Mouse (Mus musculus): Measurements from ENCODE around the gene Gsn. TPM values are rescaled to one million over a fixed set of nuclear protein-coding genes. Genes with fewer than 3 reads are reported as not detected.

Gsn gene
- polyA plus RNA-seq, 1 experiment from 2014 or later = 177 TPM

- no peaks in the 10 kb centered on the region for H3K36me3 ChIP-seq (ENCODE audit: control insufficient read depth, insufficient read depth, low read length)
- WGBS = 88% methylated on average over 2 of the region's 2 CpGs
- H3K4me2 ChIP-seq (ENCODE audit: low read depth, low read length) = no peak overlapping the region
- no peaks in the 10 kb centered on the region for H3K27me3 ChIP-seq (replicated peaks; ENCODE audit: control insufficient read depth, insufficient read depth, low read length)
- peaks cover 12% of the 10 kb centered on the region for H3K4me1 ChIP-seq (ENCODE audit: control insufficient read depth, insufficient read depth, low read length)
- no peaks in the 10 kb centered on the region for H3K9me3 ChIP-seq (ENCODE audit: control insufficient read depth, low read length)
- ATAC-seq = no peak
- no peak overlapping the region for H3K9ac ChIP-seq (ENCODE audit: low read depth, low read length)
- no peak overlapping the region for H3K4me3 ChIP-seq (ENCODE audit: low read length)
- no peak overlapping the region for H3K27ac ChIP-seq (ENCODE audit: low read length)
Observed at GRCm38 (mm10) chr2:35299437-35299836, 43.3 kb downstream of the Gsn start.

GRCm38 (mm10) chr2:35302049-35302885 lies 46.1 kb downstream of the Gsn start:
- no peak overlapping the region for H3K4me2 ChIP-seq (ENCODE audit: low read depth, low read length)
- no peaks in the 10 kb centered on the region for H3K9me3 ChIP-seq (ENCODE audit: control insufficient read depth, low read length)
- ATAC-seq = peak; percentile 81
- H3K9ac ChIP-seq (ENCODE audit: low read depth, low read length) = peak overlapping the region; percentile 23; the same call in 1 of the 2 replicates
- H3K27ac ChIP-seq (ENCODE audit: low read length) = peak overlapping the region; percentile 75
- H3K36me3 ChIP-seq (ENCODE audit: control insufficient read depth, insufficient read depth, low read length) = no peaks in the 10 kb centered on the region
- H3K27me3 ChIP-seq (replicated peaks; ENCODE audit: control insufficient read depth, insufficient read depth, low read length) = no peaks in the 10 kb centered on the region
- H3K4me1 ChIP-seq (ENCODE audit: control insufficient read depth, insufficient read depth, low read length) = peaks cover 12% of the 10 kb centered on the region
- WGBS = 59% methylated on average over 13 of the region's 13 CpGs
- no peak overlapping the region for H3K4me3 ChIP-seq (ENCODE audit: low read length)

- WGBS = 40% methylated on average over 1 of the region's 1 CpGs
- H3K9ac ChIP-seq (ENCODE audit: low read depth, low read length) = no peak overlapping the region
- H3K27ac ChIP-seq (ENCODE audit: low read length) = no peak overlapping the region
- no peaks in the 10 kb centered on the region for H3K27me3 ChIP-seq (replicated peaks; ENCODE audit: control insufficient read depth, insufficient read depth, low read length)
- H3K4me1 ChIP-seq (ENCODE audit: control insufficient read depth, insufficient read depth, low read length) = no peaks in the 10 kb centered on the region
- no peak for ATAC-seq
- no peaks in the 10 kb centered on the region for H3K9me3 ChIP-seq (ENCODE audit: control insufficient read depth, low read length)
- H3K4me2 ChIP-seq (ENCODE audit: low read depth, low read length) = no peak overlapping the region
- no peak overlapping the region for H3K4me3 ChIP-seq (ENCODE audit: low read length)
- H3K36me3 ChIP-seq (ENCODE audit: control insufficient read depth, insufficient read depth, low read length) = no peaks in the 10 kb centered on the region
Observed at GRCm38 (mm10) chr2:35308166-35308565, 52.0 kb downstream of the Gsn start.

- Histone ChIP-seq H3K9ac (ENCODE audit: low read depth, low read length) (no peak overlapping the region), H3K4me1 (ENCODE audit: control insufficient read depth, insufficient read depth, low read length) (no peaks in the 10 kb centered on the region), H3K4me3 (ENCODE audit: low read length) (no peak overlapping the region), H3K4me2 (ENCODE audit: low read depth, low read length) (no peak overlapping the region), H3K27ac (ENCODE audit: low read length) (no peak overlapping the region), H3K36me3 (ENCODE audit: control insufficient read depth, insufficient read depth, low read length) (no peaks in the 10 kb centered on the region), H3K9me3 (ENCODE audit: control insufficient read depth, low read length) (no peaks in the 10 kb centered on the region), H3K27me3 (replicated peaks; ENCODE audit: control insufficient read depth, insufficient read depth, low read length) (no peaks in the 10 kb centered on the region)
- 80% methylated on average over 4 of the region's 4 CpGs for WGBS
- ATAC-seq = no peak
Observed at GRCm38 (mm10) chr2:35309906-35310493, 53.8 kb downstream of the Gsn start.

- Histone ChIP-seq H3K4me1 (ENCODE audit: control insufficient read depth, insufficient read depth, low read length) (no peaks in the 10 kb centered on the region), H3K36me3 (ENCODE audit: control insufficient read depth, insufficient read depth, low read length) (no peaks in the 10 kb centered on the region; the same call in 1 of the 2 replicates), H3K27ac (ENCODE audit: low read length) (no peak overlapping the region), H3K9ac (ENCODE audit: low read depth, low read length) (no peak overlapping the region), H3K9me3 (ENCODE audit: control insufficient read depth, low read length) (no peaks in the 10 kb centered on the region), H3K4me2 (ENCODE audit: low read depth, low read length) (no peak overlapping the region), H3K27me3 (replicated peaks; ENCODE audit: control insufficient read depth, insufficient read depth, low read length) (no peaks in the 10 kb centered on the region), H3K4me3 (ENCODE audit: low read length) (no peak overlapping the region)
- 51% methylated on average over 3 of the region's 3 CpGs for WGBS
- ATAC-seq = no peak
Observed at GRCm38 (mm10) chr2:35314300-35314699, 58.1 kb downstream of the Gsn start.

GRCm38 (mm10) chr2:35317604-35318003 lies 61.4 kb downstream of the Gsn start:
- Histone ChIP-seq H3K4me2 (ENCODE audit: low read depth, low read length) (no peak overlapping the region), H3K9ac (ENCODE audit: low read depth, low read length) (no peak overlapping the region), H3K9me3 (ENCODE audit: control insufficient read depth, low read length) (no peaks in the 10 kb centered on the region), H3K27me3 (replicated peaks; ENCODE audit: control insufficient read depth, insufficient read depth, low read length) (no peaks in the 10 kb centered on the region), H3K36me3 (ENCODE audit: control insufficient read depth, insufficient read depth, low read length) (no peaks in the 10 kb centered on the region; the same call in 1 of the 2 replicates), H3K27ac (ENCODE audit: low read length) (no peak overlapping the region), H3K4me3 (ENCODE audit: low read length) (no peak overlapping the region), H3K4me1 (ENCODE audit: control insufficient read depth, insufficient read depth, low read length) (no peaks in the 10 kb centered on the region; the same call in 1 of the 2 replicates)
- WGBS = 85% methylated on average over 4 of the region's 4 CpGs
- ATAC-seq = no peak

GRCm38 (mm10) chr2:35318405-35318804 lies 62.2 kb downstream of the Gsn start:
- no peak for ATAC-seq
- H3K4me1 ChIP-seq (ENCODE audit: control insufficient read depth, insufficient read depth, low read length) = no peaks in the 10 kb centered on the region; the same call in 1 of the 2 replicates
- H3K36me3 ChIP-seq (ENCODE audit: control insufficient read depth, insufficient read depth, low read length) = no peaks in the 10 kb centered on the region; the same call in 1 of the 2 replicates
- H3K27me3 ChIP-seq (replicated peaks; ENCODE audit: control insufficient read depth, insufficient read depth, low read length) = no peaks in the 10 kb centered on the region
- H3K9ac ChIP-seq (ENCODE audit: low read depth, low read length) = no peak overlapping the region
- no peaks in the 10 kb centered on the region for H3K9me3 ChIP-seq (ENCODE audit: control insufficient read depth, low read length)
- 87% methylated on average over 12 of the region's 12 CpGs for WGBS
- H3K27ac ChIP-seq (ENCODE audit: low read length) = no peak overlapping the region
- H3K4me3 ChIP-seq (ENCODE audit: low read length) = no peak overlapping the region
- no peak overlapping the region for H3K4me2 ChIP-seq (ENCODE audit: low read depth, low read length)

GRCm38 (mm10) chr2:35320399-35320798 lies 64.2 kb downstream of the Gsn start:
- Histone ChIP-seq H3K9me3 (ENCODE audit: control insufficient read depth, low read length) (no peaks in the 10 kb centered on the region), H3K27me3 (replicated peaks; ENCODE audit: control insufficient read depth, insufficient read depth, low read length) (no peaks in the 10 kb centered on the region), H3K4me2 (ENCODE audit: low read depth, low read length) (no peak overlapping the region), H3K36me3 (ENCODE audit: control insufficient read depth, insufficient read depth, low read length) (no peaks in the 10 kb centered on the region; the same call in 1 of the 2 replicates), H3K27ac (ENCODE audit: low read length) (no peak overlapping the region), H3K4me3 (ENCODE audit: low read length) (no peak overlapping the region), H3K4me1 (ENCODE audit: control insufficient read depth, insufficient read depth, low read length) (no peaks in the 10 kb centered on the region; the same call in 1 of the 2 replicates), H3K9ac (ENCODE audit: low read depth, low read length) (no peak overlapping the region)
- 91% methylated on average over 15 of the region's 15 CpGs for WGBS
- ATAC-seq = no peak

GRCm38 (mm10) chr2:35322404-35323164 lies 66.4 kb downstream of the Gsn start:
- peak; percentile 84 for ATAC-seq
- WGBS = 64% methylated on average over 10 of the region's 10 CpGs

More at GRCm38 (mm10) chr2:35322404-35323164, 66.4 kb downstream of the Gsn start:
- H3K4me3 ChIP-seq (ENCODE audit: low read length) = no peak overlapping the region
- no peaks in the 10 kb centered on the region for H3K9me3 ChIP-seq (ENCODE audit: control insufficient read depth, low read length)
- H3K4me2 ChIP-seq (ENCODE audit: low read depth, low read length) = no peak overlapping the region
- H3K27me3 ChIP-seq (replicated peaks; ENCODE audit: control insufficient read depth, insufficient read depth, low read length) = no peaks in the 10 kb centered on the region
- H3K27ac ChIP-seq (ENCODE audit: low read length) = no peak overlapping the region
- H3K36me3 ChIP-seq (ENCODE audit: control insufficient read depth, insufficient read depth, low read length) = no peaks in the 10 kb centered on the region
- H3K9ac ChIP-seq (ENCODE audit: low read depth, low read length) = no peak overlapping the region
- H3K4me1 ChIP-seq (ENCODE audit: control insufficient read depth, insufficient read depth, low read length) = peaks cover 5% of the 10 kb centered on the region

Measured in intestine, embryonic 16.5 days (tissue).